In the genomic region with DNA sequence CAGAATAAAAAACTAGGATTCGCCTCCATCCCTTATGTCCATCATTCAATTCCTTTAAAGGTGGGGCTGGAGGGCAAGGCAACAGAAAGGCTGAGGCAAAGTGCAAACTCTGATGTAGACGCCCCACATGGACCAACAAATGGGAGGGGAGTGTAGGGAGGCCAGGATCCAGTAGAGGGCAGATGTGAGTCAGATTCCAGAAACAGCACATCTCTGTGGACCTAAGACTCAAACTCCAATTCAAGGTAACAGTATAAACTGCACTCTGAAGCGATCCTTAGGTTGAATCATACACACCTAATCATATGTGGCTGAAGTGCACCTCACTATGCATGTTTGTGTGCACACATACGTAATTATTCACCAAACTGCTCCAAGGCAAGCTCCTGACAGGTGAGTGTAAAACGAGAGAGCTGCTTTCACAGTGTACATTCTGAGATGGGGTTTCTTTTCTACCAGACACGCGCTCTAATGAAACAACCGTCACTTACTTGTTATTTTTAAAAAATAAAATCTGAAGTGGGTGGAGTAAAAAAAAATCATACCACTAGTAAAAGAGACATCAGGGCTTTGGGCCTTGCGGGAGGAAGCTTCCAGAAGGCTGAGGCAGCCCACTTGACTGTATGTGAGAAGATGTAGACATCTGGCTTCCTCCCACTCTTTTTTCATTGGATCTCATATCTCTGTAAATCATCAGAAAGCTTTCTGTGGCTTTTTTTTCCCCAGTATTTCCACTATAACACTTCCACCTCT, we compare ENCODE assay signal across 8 mouse cellular contexts.
DNase-seq lines count a peak whose midpoint lies in the region; ATAC-seq and TF ChIP-seq lines count a peak whose summit lies in the region.

No protein-coding gene starts in this region.

- H3K9ac ChIP-seq in intestine, postnatal 0 days (ENCODE audit: low read depth, low read length): no peak overlapping the region
- no peak overlapping the region for H3K9ac ChIP-seq in intestine, embryonic 16.5 days (ENCODE audit: low read depth, low read length)

- no peaks in the 10 kb centered on the region for H3K27me3 ChIP-seq in intestine, postnatal 0 days (replicated peaks; ENCODE audit: control insufficient read depth, insufficient read depth, low read length)
- no peaks in the 10 kb centered on the region for H3K27me3 ChIP-seq in intestine, embryonic 16.5 days (replicated peaks; ENCODE audit: control insufficient read depth, insufficient read depth, low read length)
- no peaks in the 10 kb centered on the region for H3K27me3 ChIP-seq in spleen, adult 2 months (ENCODE audit: control insufficient read depth, insufficient read depth, low read length)

- no peaks in the 10 kb centered on the region for H3K4me1 ChIP-seq in intestine, postnatal 0 days (replicated peaks; ENCODE audit: control insufficient read depth, insufficient read depth, low read length)
- H3K4me1 ChIP-seq in intestine, embryonic 16.5 days (ENCODE audit: control insufficient read depth, insufficient read depth, low read length): no peaks in the 10 kb centered on the region; the same call in 1 of the 2 replicates
- no peaks in the 10 kb centered on the region for H3K4me1 ChIP-seq in spleen, adult 2 months (ENCODE audit: control insufficient read depth, insufficient read depth, insufficient read length)

- H3K4me3 ChIP-seq in intestine, postnatal 0 days (ENCODE audit: low read depth, low read length): no peak overlapping the region
- H3K4me3 ChIP-seq in intestine, embryonic 16.5 days (ENCODE audit: low read length): no peak overlapping the region
- no peak overlapping the region for H3K4me3 ChIP-seq in spleen, adult 2 months (ENCODE audit: extremely low read depth, insufficient read depth, insufficient read length)

- no peak overlapping the region for H3K27ac ChIP-seq in intestine, postnatal 0 days (ENCODE audit: low read depth, low read length)
- H3K27ac ChIP-seq in intestine, embryonic 16.5 days (ENCODE audit: low read length): no peak overlapping the region
- H3K27ac ChIP-seq in spleen, adult 2 months (ENCODE audit: insufficient read depth, low read length): no peak overlapping the region

- no peaks in the 10 kb centered on the region for H3K9me3 ChIP-seq in intestine, postnatal 0 days (ENCODE audit: control insufficient read depth)
- no peaks in the 10 kb centered on the region for H3K9me3 ChIP-seq in intestine, embryonic 16.5 days (ENCODE audit: control insufficient read depth, low read length)

- intact Hi-C loops in gastrocnemius, postnatal 36 days (cut with DNase I): loop anchor here (10.0 kb wide), 3 partner anchors 151 to 601 kb away; a partner anchor contains a TSS

- peak; percentile 88 for TF ChIP-seq CTCF in intestine, postnatal 0 days (IDR thresholded peaks at IDR 0.05; ENCODE audit: low read depth)
- peak; percentile 35; the same call in 1 of the 2 replicates for TF ChIP-seq CTCF in spleen, adult 2 months (IDR thresholded peaks at IDR 0.05; ENCODE audit: extremely low read depth, insufficient read depth, insufficient read length, insufficient replicate concordance)

- no peak overlapping the region for H3K4me2 ChIP-seq in intestine, postnatal 0 days (replicated peaks; ENCODE audit: low read depth)
- no peak overlapping the region for H3K4me2 ChIP-seq in intestine, embryonic 16.5 days (ENCODE audit: low read depth, low read length)

- ATAC-seq in intestine, postnatal 0 days: peak; percentile 44; the same call in 1 of the 2 replicates
- ATAC-seq in intestine, embryonic 16.5 days: no peak

- DNase-seq in T-cell, adult 2 months (ENCODE audit: low spot score): peak; percentile 28
- peak; percentile 60 to 61 for DNase-seq in cerebellum, postnatal 36 days
- DNase-seq in gastrocnemius, postnatal 36 days: peak; percentile 26
- DNase-seq in layer of hippocampus, adult 9-11 months: peak; percentile 83
- DNase-seq in lung, postnatal 14 days: peak; percentile 72
- DNase-seq in spleen, adult 2 months (ENCODE audit: low read depth in 1 of 2, low spot score in 2 of 2): peak in 1 of 2 experiments; percentile 32

- TF ChIP-seq POLR2A in spleen, adult 2 months (IDR thresholded peaks at IDR 0.05; ENCODE audit: low read depth, low read length): no peak

- no peaks in the 10 kb centered on the region for H3K36me3 ChIP-seq in intestine, postnatal 0 days (ENCODE audit: control insufficient read depth, insufficient read depth)
- H3K36me3 ChIP-seq in intestine, embryonic 16.5 days (ENCODE audit: control insufficient read depth, insufficient read depth, low read length): no peaks in the 10 kb centered on the region
- no peaks in the 10 kb centered on the region for H3K36me3 ChIP-seq in spleen, adult 2 months (ENCODE audit: control insufficient read depth, insufficient read depth, low read length)

- 55% methylated on average over 9 of the region's 9 CpGs for WGBS in intestine, postnatal 0 days
- WGBS in intestine, embryonic 16.5 days: 60% methylated on average over 9 of the region's 9 CpGs
- WGBS in spleen, adult 2 months: 66% methylated on average over 9 of the region's 9 CpGs
